Mouse (Mus musculus): Measurements from ENCODE around the gene Hist1h1b. TPM values are rescaled to one million over a fixed set of nuclear protein-coding genes. Genes with fewer than 3 reads are reported as not detected.
"Not testable (repeated sequence)": the region's sequence is repeated elsewhere in the genome, so short reads cannot be mapped to it uniquely, and the experiment has no call there.

Gene Hist1h1b
- total RNA-seq, 2 experiments from 2014 or later, result 8.2 to 10.1 TPM

GRCm38 (mm10) chr13:21783255-21783617 is 2.8 kb upstream of the Hist1h1b start, which contains the start of gene Hist1h3i:
TSS of gene Hist1h3i (minus strand) at chr13:21783370.
- intact Hi-C loops (cut with DNase I), result no loop called here
- DNase-seq (ENCODE audit: low spot score in 2 of 2), result peak; percentile 57 to 61

- intact Hi-C loops (cut with DNase I), result not testable (repeated sequence)
- DNase-seq (ENCODE audit: low spot score in 2 of 2), result peak in 1 of 2 experiments; percentile 28
These were observed 2.2 kb upstream of the Hist1h1b start for GRCm38 (mm10) chr13:21782361-21783254.

GRCm38 (mm10) chr13:21781639-21782038 is 1.2 kb upstream of the Hist1h1b start:
- DNase-seq (ENCODE audit: low spot score in 2 of 2), result no peak
- intact Hi-C loops (cut with DNase I), result no loop called here

GRCm38 (mm10) chr13:21781021-21781555 is 663 bp upstream of the Hist1h1b start:
- DNase-seq (ENCODE audit: low spot score in 2 of 2), result no peak
- intact Hi-C loops (cut with DNase I), result no loop called here

GRCm38 (mm10) chr13:21778814-21779766 is 1.3 kb downstream of the Hist1h1b start:
- intact Hi-C loops (cut with DNase I), result no loop called here
- DNase-seq (ENCODE audit: low spot score in 2 of 2), result peak; percentile 52 to 58

GRCm38 (mm10) chr13:21755707-21756106 is 24.7 kb downstream of the Hist1h1b start:
- DNase-seq (ENCODE audit: low spot score in 2 of 2), result no peak
- intact Hi-C loops (cut with DNase I), result no loop called here

GRCm38 (mm10) chr13:21754294-21755001 is 26.0 kb downstream of the Hist1h1b start:
- intact Hi-C loops (cut with DNase I), result loop anchor here (5.0 kb wide), 1 partner anchor 37 kb away; the partner anchor contains the start of genes Hist1h2ai, Hist1h2bl and Hist1h3h
- DNase-seq (ENCODE audit: low spot score in 2 of 2), result not testable (repeated sequence)

- intact Hi-C loops (cut with DNase I), result loop anchor here (5.0 kb wide), 1 partner anchor 36 kb away; the partner anchor contains the start of genes Hist1h2ai, Hist1h2bl and Hist1h3h
These were observed 26.7 kb downstream of the Hist1h1b start, which contains the start of the genes Hist1h2ak and Hist1h2bn for GRCm38 (mm10) chr13:21753524-21754285. TSS of gene Hist1h2ak (minus strand) at chr13:21753827. TSS of gene Hist1h2bn (plus strand) at chr13:21754123.

GRCm38 (mm10) chr13:21753051-21753523 is 27.3 kb downstream of the Hist1h1b start:
- DNase-seq (ENCODE audit: low spot score in 2 of 2), result no peak
- intact Hi-C loops (cut with DNase I), result loop anchor here (5.0 kb wide), 1 partner anchor 36 kb away; the partner anchor contains the start of genes Hist1h2ai, Hist1h2bl and Hist1h3h

More at GRCm38 (mm10) chr13:21753524-21754285, 26.7 kb downstream of the Hist1h1b start, which contains the start of the genes Hist1h2ak and Hist1h2bn:
- DNase-seq (ENCODE audit: low spot score in 2 of 2), result peak; percentile 71 to 74

GRCm38 (mm10) chr13:21752356-21752755 is 28.1 kb downstream of the Hist1h1b start:
- DNase-seq (ENCODE audit: low spot score in 2 of 2), result no peak
- intact Hi-C loops (cut with DNase I), result loop anchor here (5.0 kb wide), 1 partner anchor 35 kb away; the partner anchor contains the start of genes Hist1h2ai, Hist1h2bl and Hist1h3h

- no peak for DNase-seq (ENCODE audit: low spot score in 2 of 2)
- intact Hi-C loops (cut with DNase I), result loop anchor here (1.0 to 5.0 kb wide), 3 partner anchors 18 to 35 kb away; partner anchors contain the start of genes Hist1h2ai, Hist1h2an, Hist1h2bl and Hist1h2bp
These were observed 28.6 kb downstream of the Hist1h1b start for GRCm38 (mm10) chr13:21751827-21752226.

GRCm38 (mm10) chr13:21751417-21751816 is 29.0 kb downstream of the Hist1h1b start:
- intact Hi-C loops (cut with DNase I), result loop anchor here (1.0 to 5.0 kb wide), 3 partner anchors 17 to 35 kb away; partner anchors contain the start of genes Hist1h2ai, Hist1h2an, Hist1h2bl and Hist1h2bp
- DNase-seq (ENCODE audit: low spot score in 2 of 2), result no peak

- intact Hi-C loops (cut with DNase I), result loop anchor here (1.0 to 5.0 kb wide), 3 partner anchors 16 to 36 kb away; partner anchors contain the start of genes Hist1h2ai, Hist1h2an, Hist1h2bl and Hist1h2bp
- DNase-seq (ENCODE audit: low spot score in 2 of 2), result peak; percentile 94
These were observed 30.0 kb downstream of the Hist1h1b start, which contains the start of gene Hist1h4k for GRCm38 (mm10) chr13:21750159-21751017. TSS of gene Hist1h4k (minus strand) at chr13:21750505.

- no peak for DNase-seq (ENCODE audit: low spot score in 2 of 2)
- intact Hi-C loops (cut with DNase I), result loop anchor here (2.0 to 5.0 kb wide), 2 partner anchors 32 to 37 kb away; partner anchors contain the start of genes Hist1h2ai, Hist1h2an, Hist1h2bl and Hist1h2bp
These were observed 30.9 kb downstream of the Hist1h1b start for GRCm38 (mm10) chr13:21749387-21750158.

GRCm38 (mm10) chr13:21745006-21745405 is 35.4 kb downstream of the Hist1h1b start:
- intact Hi-C loops (cut with DNase I), result no loop called here
- DNase-seq (ENCODE audit: low spot score in 2 of 2), result no peak
